Mouse (Mus musculus) hindbrain, embryonic 16.5 days (tissue): Measurements from ENCODE around the gene Pomp. TPM values are rescaled to one million over a fixed set of nuclear protein-coding genes. Genes with fewer than 3 reads are reported as not detected.

ENCODE experiments used
- ATAC-seq: fragments of 200-750 bp; cut with Nextera tagmentation; 2 replicates; pipeline ENCODE4 v1.8.0; 2017; ENCODE audit warnings: moderate TSS enrichment, moderate library complexity
- H3K27ac ChIP-seq: fragments of 300-500 bp; sonication (generic); 2 replicates; pipeline ENCODE4 v1.5.1; 2014; ENCODE audit warnings: low read depth, mild to moderate bottlenecking, control low read depth, low read length, moderate library complexity
- H3K27me3 ChIP-seq: fragments of 300-500 bp; sonication (generic); replicated peaks from 2 replicates; pipeline ENCODE4 v1.6.1; 2014; ENCODE audit warnings: low read length; ENCODE audit not compliant: control insufficient read depth, insufficient read depth
- H3K36me3 ChIP-seq: fragments of 300-500 bp; sonication (generic); 2 replicates; pipeline ENCODE4 v1.6.1; 2014; ENCODE audit warnings: mild to moderate bottlenecking, low read length, moderate library complexity, mixed read lengths; ENCODE audit not compliant: control insufficient read depth, insufficient read depth
- H3K4me1 ChIP-seq: fragments of 300-500 bp; sonication (generic); 2 replicates; pipeline ENCODE4 v1.6.1; 2014; ENCODE audit warnings: low read depth, low read length; ENCODE audit not compliant: control insufficient read depth, insufficient read depth
- H3K4me2 ChIP-seq: fragments of 300-500 bp; sonication (generic); 2 replicates; pipeline ENCODE4 v1.6.1; 2014; ENCODE audit warnings: mild to moderate bottlenecking, low read length, control low read depth, moderate library complexity
- H3K4me3 ChIP-seq: fragments of 300-500 bp; sonication (generic); 2 replicates; pipeline ENCODE4 v1.5.1; 2014; ENCODE audit warnings: mild to moderate bottlenecking, low read length, control low read depth, moderate library complexity
- H3K9ac ChIP-seq: fragments of 300-500 bp; sonication (generic); 2 replicates; pipeline ENCODE4 v1.6.1; 2014; ENCODE audit warnings: low read depth, mild to moderate bottlenecking, control low read depth, low read length, moderate library complexity
- H3K9me3 ChIP-seq: fragments of 300-500 bp; sonication (generic); 2 replicates; pipeline ENCODE4 v1.6.1; 2014; ENCODE audit warnings: mild to moderate bottlenecking, low read length, moderate library complexity; ENCODE audit not compliant: control insufficient read depth
- WGBS: fragments of 180-500 bp; shearing (Covaris S2); extraction: QIAGEN DNeasy Blood & Tissue Kit; methylation state at CpG from one replicate; pipeline ENCODE4 v1.1.7; 2014; 5-methylcytosine and 5-hydroxymethylcytosine counted together
- polyA plus RNA-seq: library from polyadenylated mRNA; unstranded; fragments of >200 nt; fragmentation: Nextera tagmentation; extraction: Ambion mirVana; gene quantifications from 2 replicates; pipeline ENCODE4 v1.2.1, GENCODE M21; 2015

Gene Pomp
- polyA plus RNA-seq, 1 experiment from 2014 or later: 537 TPM

DNA sequence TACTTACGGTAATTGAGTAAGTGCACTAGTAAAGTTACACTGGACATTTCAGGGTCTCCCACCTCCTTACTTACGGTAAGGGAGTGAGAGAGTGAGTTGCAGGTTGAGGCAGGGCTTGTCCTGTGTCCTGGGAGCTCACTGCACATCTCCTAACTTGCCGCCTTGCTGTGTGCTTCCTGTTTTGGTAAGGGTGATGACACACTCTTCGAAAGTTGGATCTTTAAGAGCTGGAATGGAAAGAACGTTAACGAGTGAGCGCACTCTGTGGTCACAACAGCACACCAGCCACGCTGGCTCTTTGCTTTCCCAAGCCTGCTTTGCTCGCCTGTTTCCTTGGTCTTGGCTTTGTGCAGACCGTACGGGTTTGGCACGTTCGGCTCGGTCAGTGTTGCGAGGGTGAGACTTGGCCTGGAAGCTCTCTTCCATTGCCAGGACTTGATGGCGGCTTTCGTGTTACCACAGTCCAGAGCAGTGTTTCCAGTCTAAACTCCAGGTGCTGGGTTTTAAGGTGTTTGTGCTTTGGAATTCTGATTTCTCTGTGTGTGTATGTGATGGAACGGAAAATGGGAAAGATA, 14.3 kb downstream of the Pomp start:
- ATAC-seq: no peak
- Histone ChIP-seq H3K27me3 (no peaks in the 10 kb centered on the region), H3K9ac (no peak overlapping the region), H3K36me3 (peaks cover 41% of the 10 kb centered on the region), H3K27ac (no peak overlapping the region), H3K4me1 (no peaks in the 10 kb centered on the region), H3K4me3 (no peak overlapping the region), H3K9me3 (no peaks in the 10 kb centered on the region), H3K4me2 (no peak overlapping the region)
- WGBS: 97% methylated on average over 18 of the region's 18 CpGs

DNA sequence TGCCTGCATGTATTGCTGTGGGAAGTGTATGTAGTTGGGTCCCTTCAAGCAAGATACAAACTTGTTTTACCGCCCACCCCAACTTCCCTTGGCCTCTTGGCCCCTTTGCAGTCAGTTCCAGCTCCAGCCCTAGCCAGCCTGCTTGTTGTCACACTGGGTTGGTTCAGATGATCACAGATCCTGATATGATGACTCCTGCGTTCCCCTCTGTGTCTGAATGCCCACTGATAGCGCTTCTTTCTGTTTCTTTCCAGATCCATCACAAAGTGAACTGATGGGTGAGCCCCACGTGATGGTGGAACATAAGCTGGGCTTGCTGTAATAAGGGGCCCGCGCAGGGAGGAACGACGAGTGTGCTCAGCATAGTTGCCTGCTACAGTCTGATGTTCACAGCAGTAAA, 14.9 kb downstream of the Pomp start:
- WGBS: 96% methylated on average over 8 of the region's 8 CpGs
- no peaks in the 10 kb centered on the region for H3K27me3 ChIP-seq
- ATAC-seq: no peak
- no peak overlapping the region for H3K27ac ChIP-seq
- H3K9ac ChIP-seq: no peak overlapping the region
- no peak overlapping the region for H3K4me3 ChIP-seq
- H3K4me2 ChIP-seq: no peak overlapping the region
- H3K4me1 ChIP-seq: no peaks in the 10 kb centered on the region
- H3K9me3 ChIP-seq: no peaks in the 10 kb centered on the region
- peaks cover 44% of the 10 kb centered on the region for H3K36me3 ChIP-seq

DNA sequence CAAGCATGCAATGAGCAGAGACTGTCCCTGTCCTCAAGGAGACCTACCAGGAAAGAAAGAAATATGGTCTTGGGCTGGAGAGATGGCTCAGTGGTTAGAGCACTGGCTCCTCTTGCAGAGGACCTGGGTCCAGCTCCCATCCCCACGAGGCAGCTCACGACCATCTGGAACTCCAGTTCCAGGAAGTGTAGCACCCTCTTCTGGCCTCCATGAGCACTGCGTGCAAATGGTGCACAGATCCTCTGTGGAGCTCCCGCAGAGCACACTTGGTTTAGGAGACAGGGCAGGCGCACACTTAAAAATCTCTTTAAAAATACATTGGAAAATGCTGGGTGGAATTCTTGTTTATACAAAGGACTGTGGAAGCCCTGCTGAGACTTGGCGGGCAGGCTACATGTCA, 17.3 kb downstream of the Pomp start:
- ATAC-seq: no peak
- no peak overlapping the region for H3K4me2 ChIP-seq
- no peak overlapping the region for H3K9ac ChIP-seq
- H3K36me3 ChIP-seq: peaks cover 48% of the 10 kb centered on the region
- no peaks in the 10 kb centered on the region for H3K9me3 ChIP-seq
- 82% methylated on average over 6 of the region's 6 CpGs for WGBS
- H3K27ac ChIP-seq: no peak overlapping the region
- H3K4me1 ChIP-seq: no peaks in the 10 kb centered on the region
- no peak overlapping the region for H3K4me3 ChIP-seq
- no peaks in the 10 kb centered on the region for H3K27me3 ChIP-seq

DNA sequence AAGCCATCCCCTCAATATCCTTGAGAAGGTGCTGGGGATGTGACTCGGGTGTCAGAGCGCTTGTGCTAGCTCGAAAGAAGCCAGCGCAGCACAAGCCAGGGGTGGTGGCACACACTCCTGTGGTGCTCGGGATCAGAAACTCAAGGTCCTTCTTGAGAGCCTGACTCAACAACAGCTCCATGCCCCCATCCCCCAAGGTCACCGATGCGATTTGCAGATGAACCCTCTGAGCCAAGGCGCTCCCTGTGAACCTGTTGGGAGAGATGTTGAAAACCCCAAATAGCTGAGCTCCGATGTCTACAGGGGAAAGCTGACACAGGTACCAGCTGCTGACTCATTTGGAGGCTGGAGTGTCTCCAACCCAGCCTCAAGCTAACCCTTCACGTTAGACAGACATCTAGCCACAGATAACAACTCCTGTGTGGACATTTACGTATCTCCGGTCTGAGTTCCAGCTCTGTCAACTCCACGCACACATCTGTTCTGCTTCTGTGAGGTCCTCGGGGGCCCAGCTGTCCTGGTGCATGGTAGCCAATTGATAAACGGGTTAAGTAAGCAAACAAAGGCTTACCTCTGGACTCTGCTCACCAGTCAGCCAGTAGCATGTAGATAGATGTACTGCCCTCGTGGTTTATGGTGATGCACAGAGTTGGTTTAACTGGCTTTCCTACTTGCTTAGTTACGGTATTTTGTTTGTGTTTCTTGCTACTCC, 19.9 kb downstream of the Pomp start:
- Histone ChIP-seq H3K4me1 (no peaks in the 10 kb centered on the region), H3K27ac (no peak overlapping the region), H3K9ac (no peak overlapping the region), H3K9me3 (no peaks in the 10 kb centered on the region), H3K36me3 (peaks cover 39% of the 10 kb centered on the region), H3K4me3 (no peak overlapping the region), H3K4me2 (no peak overlapping the region), H3K27me3 (no peaks in the 10 kb centered on the region)
- no peak for ATAC-seq
- WGBS: 94% methylated on average over 17 of the region's 17 CpGs

DNA sequence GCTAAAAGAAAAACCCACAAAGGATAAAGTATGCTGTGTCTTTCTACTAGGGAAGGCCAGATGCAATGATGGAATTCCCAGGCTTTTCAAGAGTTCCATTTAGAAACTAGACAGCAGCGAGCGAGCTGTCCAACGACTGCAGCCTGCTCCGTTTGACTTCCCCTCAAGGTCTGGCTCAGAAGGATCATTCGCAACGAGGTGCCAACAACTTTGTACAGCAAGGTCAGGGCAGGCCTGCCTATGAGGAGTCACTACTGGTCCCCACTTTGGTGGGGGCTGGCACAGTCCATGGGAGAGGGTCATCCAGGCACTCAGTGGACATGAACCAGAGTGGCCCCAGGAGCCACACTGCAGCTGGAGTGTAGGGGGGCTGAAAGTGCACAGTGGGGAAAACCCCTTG, 23.3 kb downstream of the Pomp start:
- ATAC-seq: no peak
- 90% methylated on average over 6 of the region's 6 CpGs for WGBS
- H3K4me3 ChIP-seq: no peak overlapping the region
- no peaks in the 10 kb centered on the region for H3K27me3 ChIP-seq
- no peak overlapping the region for H3K4me2 ChIP-seq
- no peak overlapping the region for H3K9ac ChIP-seq
- no peaks in the 10 kb centered on the region for H3K4me1 ChIP-seq
- H3K36me3 ChIP-seq: peaks cover 15% of the 10 kb centered on the region
- H3K9me3 ChIP-seq: no peaks in the 10 kb centered on the region
- H3K27ac ChIP-seq: no peak overlapping the region

DNA sequence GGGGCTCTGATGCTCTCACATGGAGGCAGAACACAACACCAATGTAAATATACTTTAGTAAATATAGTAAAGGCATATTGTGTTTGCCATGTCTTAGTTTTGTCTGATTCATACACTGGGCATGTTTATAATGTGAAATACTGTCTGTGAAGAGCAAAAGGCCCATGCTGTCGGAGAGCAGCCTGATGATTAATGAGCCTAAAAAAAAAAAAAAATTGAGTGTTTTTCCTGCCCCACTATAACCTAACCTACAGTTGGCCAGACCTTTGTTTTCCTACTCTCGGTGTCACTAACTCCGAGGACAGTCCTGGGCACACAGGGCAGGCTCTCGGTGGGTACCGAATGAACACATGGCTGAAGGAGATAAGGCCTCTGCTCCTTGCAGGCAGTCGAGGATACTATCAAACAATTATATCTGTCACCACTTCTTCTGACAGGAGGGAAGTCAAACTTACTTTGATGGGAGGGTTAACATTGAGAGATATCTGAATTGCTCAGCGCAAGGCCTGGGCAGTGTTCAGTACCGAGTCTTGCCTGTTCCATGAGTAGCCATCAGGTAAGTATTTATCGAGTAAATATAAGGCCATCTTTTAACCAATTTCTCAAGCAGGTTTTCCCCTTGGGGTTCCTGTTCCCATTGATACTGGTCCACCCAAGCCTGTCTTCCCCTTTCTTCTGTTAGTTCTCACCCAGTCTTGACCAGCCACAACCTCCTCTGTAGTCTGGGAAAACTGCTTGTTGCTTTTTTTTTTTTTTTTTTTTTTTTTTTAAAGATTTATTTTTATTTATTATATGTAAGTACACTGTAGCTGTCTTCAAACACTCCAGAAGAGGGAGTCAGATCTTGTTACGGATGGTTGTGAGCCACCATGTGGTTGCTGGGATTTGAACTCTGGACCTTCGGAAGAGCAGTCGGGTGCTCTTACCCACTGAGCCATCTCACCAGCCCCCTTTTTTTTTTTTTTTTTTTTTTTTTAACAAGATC, 28.3 kb downstream of the Pomp start:
- Histone ChIP-seq H3K9ac (no peak overlapping the region), H3K27ac (no peak overlapping the region), H3K9me3 (no peaks in the 10 kb centered on the region), H3K36me3 (no peaks in the 10 kb centered on the region), H3K4me1 (0 out of 2 replicates have a peak, but pooled peaks cover under 1% of the 10 kb centered on the region), H3K27me3 (no peaks in the 10 kb centered on the region), H3K4me2 (no peak overlapping the region), H3K4me3 (no peak overlapping the region)
- WGBS: 93% methylated on average over 9 of the region's 12 CpGs
- ATAC-seq: no peak

DNA sequence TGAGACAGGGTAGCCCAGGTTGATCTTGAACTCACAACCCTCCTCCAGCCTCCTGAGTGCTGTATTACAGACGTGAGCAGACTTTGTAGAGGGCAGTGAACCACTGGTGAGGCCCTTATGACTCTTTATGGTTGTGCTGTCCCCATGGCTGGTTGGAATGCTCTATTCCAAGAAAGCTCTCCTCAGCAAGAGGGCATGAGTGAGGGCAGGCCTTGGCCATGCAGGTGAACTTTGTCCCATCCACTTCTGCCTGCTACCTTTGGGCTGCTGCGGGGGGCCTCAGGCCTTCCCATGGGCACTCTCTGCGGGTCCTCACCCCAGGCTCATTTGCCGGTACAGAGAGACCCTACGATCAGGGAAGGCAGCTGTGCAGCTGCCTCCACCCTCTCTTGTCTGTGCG, 32.5 kb downstream of the Pomp start:
- Histone ChIP-seq H3K27ac (no peak overlapping the region), H3K27me3 (no peaks in the 10 kb centered on the region; the same call in 1 of the 2 replicates), H3K4me3 (no peak overlapping the region), H3K4me1 (peaks cover 9% of the 10 kb centered on the region), H3K9me3 (no peaks in the 10 kb centered on the region), H3K4me2 (no peak overlapping the region), H3K9ac (no peak overlapping the region), H3K36me3 (no peaks in the 10 kb centered on the region)
- ATAC-seq: no peak
- 30% methylated on average over 6 of the region's 6 CpGs for WGBS

DNA sequence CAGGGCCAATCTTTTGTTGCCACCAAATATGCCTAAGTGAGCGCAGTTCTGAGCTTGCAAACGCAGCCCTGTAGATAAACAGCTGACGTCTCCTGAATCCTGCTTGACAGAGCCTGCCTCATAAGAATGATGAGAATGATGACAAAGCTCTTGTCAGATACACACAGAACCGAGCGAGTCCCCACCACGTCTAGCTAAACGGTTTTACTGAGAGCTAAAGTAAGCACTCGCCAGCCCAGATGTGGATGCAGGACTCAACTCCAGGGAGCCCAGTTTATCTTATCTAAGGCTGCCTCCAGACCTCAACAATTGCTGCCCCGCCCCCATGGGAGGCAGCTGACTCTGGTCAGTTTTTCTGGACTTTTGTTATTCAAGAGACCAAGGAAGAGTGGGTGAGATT, 32.9 kb downstream of the Pomp start:
- Histone ChIP-seq H3K4me1 (peaks cover 9% of the 10 kb centered on the region), H3K27me3 (no peaks in the 10 kb centered on the region; the same call in 1 of the 2 replicates), H3K9me3 (no peaks in the 10 kb centered on the region), H3K4me2 (no peak overlapping the region; the same call in 1 of the 2 replicates), H3K9ac (no peak overlapping the region), H3K4me3 (no peak overlapping the region), H3K27ac (no peak overlapping the region), H3K36me3 (no peaks in the 10 kb centered on the region)
- ATAC-seq: no peak
- 14% methylated on average over 9 of the region's 9 CpGs for WGBS
